Mouse (Mus musculus) liver, embryonic 16.5 days (tissue): Measurements from ENCODE around the gene Myo1c. TPM values are rescaled to one million over a fixed set of nuclear protein-coding genes. Genes with fewer than 3 reads are reported as not detected.
A peak's percentile ranks its signal among the peaks of the same experiment; 100 is the strongest.

Source experiments
- ATAC-seq: fragments of 200-750 bp; cut with Nextera tagmentation; 2 replicates; pipeline ENCODE4 v1.8.0; 2017; ENCODE audit warnings: low read depth, mild to moderate bottlenecking, moderate number of reproducible peaks, moderate library complexity
- H3K27ac ChIP-seq: fragments of 300-500 bp; sonication (generic); 2 replicates; pipeline ENCODE4 v1.5.1; 2014; ENCODE audit warnings: mild to moderate bottlenecking, low read length
- H3K27me3 ChIP-seq: fragments of 300-500 bp; sonication (generic); 2 replicates; pipeline ENCODE4 v1.6.1; 2014; ENCODE audit warnings: low read depth, low read length, mixed read lengths; ENCODE audit not compliant: control insufficient read depth, insufficient read depth
- H3K36me3 ChIP-seq: fragments of 300-500 bp; sonication (generic); 2 replicates; pipeline ENCODE4 v1.6.1; 2014; ENCODE audit warnings: mild to moderate bottlenecking; ENCODE audit not compliant: control insufficient read depth, insufficient read depth
- H3K4me1 ChIP-seq: fragments of 300-500 bp; sonication (generic); 2 replicates; pipeline ENCODE4 v1.6.1; 2014; ENCODE audit warnings: low read depth, low read length, mixed read lengths; ENCODE audit not compliant: control insufficient read depth
- H3K4me2 ChIP-seq: fragments of 300-500 bp; sonication (generic); 2 replicates; pipeline ENCODE4 v1.6.1; 2014; ENCODE audit warnings: low read depth, low read length, mixed read lengths
- H3K4me3 ChIP-seq: fragments of 300-500 bp; sonication (generic); 2 replicates; pipeline ENCODE4 v1.5.1; 2014; ENCODE audit warnings: low read depth, mild to moderate bottlenecking, low read length
- H3K9ac ChIP-seq: fragments of 300-500 bp; sonication (generic); 2 replicates; pipeline ENCODE4 v1.6.1; 2014; ENCODE audit warnings: low read depth, low read length
- H3K9me3 ChIP-seq: fragments of 300-500 bp; sonication (generic); replicated peaks from 2 replicates; pipeline ENCODE4 v1.6.1; 2016; ENCODE audit warnings: low read length; ENCODE audit not compliant: control insufficient read depth
- WGBS: fragments of 180-500 bp; shearing (Covaris S2); extraction: QIAGEN DNeasy Blood & Tissue Kit; methylation state at CpG from one replicate; pipeline ENCODE4 v1.1.7; 2014; ENCODE audit not compliant: insufficient replicate concordance; 5-methylcytosine and 5-hydroxymethylcytosine counted together
- polyA plus RNA-seq: library from polyadenylated mRNA; unstranded; fragments of >200 nt; fragmentation: Nextera tagmentation; extraction: Ambion mirVana; gene quantifications from 2 replicates; pipeline ENCODE4 v1.2.1, GENCODE M21; 2015

Gene Myo1c
- polyA plus RNA-seq, 1 experiment from 2014 or later: 24.1 TPM

DNA sequence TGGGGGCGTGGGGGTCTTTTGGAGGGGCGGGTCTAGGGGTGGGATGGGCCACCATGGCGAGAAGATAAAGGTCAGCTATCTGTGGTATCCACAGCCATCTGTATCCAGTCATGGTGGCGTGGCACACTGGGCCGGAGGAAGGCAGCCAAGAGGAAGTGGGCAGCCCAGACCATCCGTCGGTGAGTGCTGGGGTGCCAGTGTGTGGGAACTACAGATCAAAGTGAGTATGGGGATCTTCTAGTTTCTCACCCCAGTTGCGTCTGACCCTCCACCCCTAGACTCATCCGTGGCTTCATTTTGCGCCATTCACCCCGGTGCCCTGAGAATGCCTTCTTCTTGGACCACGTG lies 19.5 kb downstream of the Myo1c start:
- Histone ChIP-seq H3K4me2 (no peak overlapping the region), H3K27me3 (no peaks in the 10 kb centered on the region), H3K27ac (no peak overlapping the region), H3K9ac (no peak overlapping the region), H3K4me3 (no peak overlapping the region), H3K9me3 (no peaks in the 10 kb centered on the region), H3K4me1 (no peaks in the 10 kb centered on the region), H3K36me3 (peaks cover 43% of the 10 kb centered on the region)
- WGBS: 67% methylated on average over 12 of the region's 12 CpGs
- no peak for ATAC-seq

DNA sequence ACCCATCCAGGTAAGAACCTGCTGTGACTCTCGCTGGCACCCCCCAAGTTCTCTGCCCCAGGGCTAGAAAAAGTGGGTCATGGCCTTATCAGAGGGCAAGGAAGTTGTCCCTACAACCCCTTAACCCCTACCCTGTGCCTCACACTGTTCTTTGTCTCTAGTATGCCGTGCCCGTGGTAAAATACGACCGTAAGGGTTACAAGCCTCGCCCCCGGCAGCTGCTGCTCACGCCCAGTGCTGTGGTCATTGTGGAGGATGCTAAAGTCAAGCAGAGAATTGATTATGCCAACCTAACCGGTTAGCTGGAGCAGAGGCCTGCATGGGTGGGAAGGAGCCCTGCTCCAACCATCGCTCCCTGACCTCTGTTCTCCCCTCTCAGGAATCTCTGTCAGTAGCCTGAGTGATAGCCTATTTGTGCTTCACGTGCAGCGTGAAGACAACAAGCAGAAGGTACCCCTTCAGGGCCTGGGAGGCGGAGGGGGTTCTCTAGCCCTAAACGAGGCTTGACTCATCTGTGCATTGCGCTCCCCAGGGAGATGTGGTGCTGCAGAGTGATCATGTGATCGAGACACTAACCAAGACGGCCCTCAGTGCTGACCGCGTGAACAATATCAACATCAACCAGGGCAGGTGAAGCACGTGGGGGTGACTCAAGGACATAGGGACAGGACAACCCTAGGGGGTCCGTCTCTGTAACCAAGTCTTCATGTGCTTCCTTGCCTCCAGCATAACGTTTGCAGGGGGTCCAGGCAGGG lies 21.3 kb downstream of the Myo1c start:
- no peak overlapping the region for H3K27ac ChIP-seq
- H3K4me1 ChIP-seq: no peaks in the 10 kb centered on the region
- no peak overlapping the region for H3K4me2 ChIP-seq
- H3K36me3 ChIP-seq: peaks cover 29% of the 10 kb centered on the region
- WGBS: 80% methylated on average over 22 of the region's 22 CpGs
- H3K4me3 ChIP-seq: no peak overlapping the region
- no peaks in the 10 kb centered on the region for H3K27me3 ChIP-seq
- no peak for ATAC-seq
- no peaks in the 10 kb centered on the region for H3K9me3 ChIP-seq
- H3K9ac ChIP-seq: no peak overlapping the region

DNA sequence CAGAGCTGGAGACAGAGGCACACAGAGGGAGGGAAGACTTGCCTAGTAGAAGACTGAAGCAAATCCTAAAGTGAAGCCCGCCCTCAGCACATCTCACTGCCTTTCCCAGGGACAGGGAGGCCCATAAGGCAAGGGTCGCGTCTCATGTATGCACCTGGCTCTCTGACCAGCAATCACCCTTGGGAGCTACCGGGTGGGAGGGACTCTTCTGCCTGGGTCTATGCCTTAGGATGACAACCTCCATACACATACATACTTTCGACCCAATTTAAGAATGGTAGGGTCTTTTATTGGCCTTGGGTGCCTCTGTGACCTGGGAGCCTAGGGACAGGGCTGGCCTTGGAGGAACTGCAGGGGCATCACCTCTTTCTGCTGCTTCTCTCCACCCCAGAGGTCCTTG lies 23.1 kb downstream of the Myo1c start:
- H3K36me3 ChIP-seq: peaks cover 29% of the 10 kb centered on the region
- H3K4me2 ChIP-seq: no peak overlapping the region
- no peak overlapping the region for H3K4me3 ChIP-seq
- no peak overlapping the region for H3K9ac ChIP-seq
- no peak overlapping the region for H3K27ac ChIP-seq
- H3K9me3 ChIP-seq: no peaks in the 10 kb centered on the region
- no peaks in the 10 kb centered on the region for H3K27me3 ChIP-seq
- 77% methylated on average over 5 of the region's 5 CpGs for WGBS
- no peak for ATAC-seq
- H3K4me1 ChIP-seq: peaks cover 10% of the 10 kb centered on the region

DNA sequence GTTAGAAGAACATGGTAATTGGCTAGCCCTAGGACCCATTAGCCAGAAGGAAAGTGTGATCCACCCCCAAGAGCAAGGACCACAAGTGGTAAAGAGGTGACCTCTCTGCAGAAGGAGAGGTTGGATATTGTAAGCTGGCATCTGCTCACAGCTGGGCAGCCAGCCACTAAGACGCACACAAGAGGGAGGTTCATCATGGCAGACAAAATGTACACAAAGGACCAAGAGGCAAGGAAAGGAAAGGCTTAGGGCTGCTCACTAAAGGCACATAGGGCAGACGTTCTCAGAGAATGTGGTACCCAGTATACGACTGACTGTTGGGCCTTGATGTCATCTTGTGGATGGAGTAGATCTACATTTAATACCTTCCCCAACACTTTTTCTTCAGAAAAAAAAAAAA lies 24.6 kb downstream of the Myo1c start:
- H3K9me3 ChIP-seq: no peaks in the 10 kb centered on the region
- H3K4me2 ChIP-seq: no peak overlapping the region
- peaks cover 12% of the 10 kb centered on the region for H3K4me1 ChIP-seq
- H3K9ac ChIP-seq: no peak overlapping the region
- no peak overlapping the region for H3K4me3 ChIP-seq
- no peak for ATAC-seq
- no peak overlapping the region for H3K27ac ChIP-seq
- H3K36me3 ChIP-seq: peaks cover 24% of the 10 kb centered on the region
- H3K27me3 ChIP-seq: no peaks in the 10 kb centered on the region
- 67% methylated on average over 3 of the region's 3 CpGs for WGBS

DNA sequence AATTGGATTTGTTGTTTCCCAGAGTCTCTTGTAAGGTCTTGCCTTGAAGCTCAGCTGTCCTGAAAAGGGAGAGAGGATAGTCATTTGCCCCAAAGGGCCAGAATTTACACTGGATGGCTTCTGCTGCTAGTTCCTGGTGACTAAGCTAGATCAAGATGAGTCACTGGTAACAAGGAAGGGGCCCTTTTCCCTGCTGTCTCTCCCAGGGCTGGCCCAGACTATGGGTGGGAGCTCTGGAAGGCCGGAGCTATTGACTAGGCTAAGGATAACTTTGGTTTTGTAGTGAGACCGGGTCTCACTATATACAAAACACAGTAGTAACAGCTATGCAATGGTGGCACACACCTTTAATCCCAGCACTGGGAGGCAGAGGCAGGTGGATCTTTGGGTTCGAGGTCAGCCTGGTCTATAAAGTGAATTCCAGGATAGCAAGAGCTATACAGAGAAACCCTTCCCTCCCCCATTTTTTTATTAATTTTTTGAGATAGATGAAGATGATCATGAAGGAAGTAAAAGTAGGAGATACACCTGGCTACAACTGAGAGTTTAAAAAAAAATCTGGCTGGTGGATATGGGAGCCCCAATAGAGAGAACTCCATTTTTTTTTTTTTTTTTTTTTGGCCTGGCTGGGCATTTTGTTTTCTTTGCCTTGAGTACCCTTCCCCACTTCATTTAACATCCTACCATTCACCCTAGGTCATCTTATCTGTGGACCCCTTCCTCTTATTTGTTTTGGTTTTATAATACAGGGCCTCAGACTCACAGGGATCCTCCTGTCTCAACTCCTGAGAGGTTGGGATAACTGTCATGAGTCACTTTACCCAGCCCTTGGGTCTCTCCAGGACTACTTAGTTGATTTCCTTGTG lies 27.8 kb downstream of the Myo1c start:
- peak overlapping the region; percentile 97 for H3K4me3 ChIP-seq
- WGBS: 85% methylated on average over 3 of the region's 3 CpGs
- H3K9ac ChIP-seq: peak overlapping the region; percentile 98

DNA sequence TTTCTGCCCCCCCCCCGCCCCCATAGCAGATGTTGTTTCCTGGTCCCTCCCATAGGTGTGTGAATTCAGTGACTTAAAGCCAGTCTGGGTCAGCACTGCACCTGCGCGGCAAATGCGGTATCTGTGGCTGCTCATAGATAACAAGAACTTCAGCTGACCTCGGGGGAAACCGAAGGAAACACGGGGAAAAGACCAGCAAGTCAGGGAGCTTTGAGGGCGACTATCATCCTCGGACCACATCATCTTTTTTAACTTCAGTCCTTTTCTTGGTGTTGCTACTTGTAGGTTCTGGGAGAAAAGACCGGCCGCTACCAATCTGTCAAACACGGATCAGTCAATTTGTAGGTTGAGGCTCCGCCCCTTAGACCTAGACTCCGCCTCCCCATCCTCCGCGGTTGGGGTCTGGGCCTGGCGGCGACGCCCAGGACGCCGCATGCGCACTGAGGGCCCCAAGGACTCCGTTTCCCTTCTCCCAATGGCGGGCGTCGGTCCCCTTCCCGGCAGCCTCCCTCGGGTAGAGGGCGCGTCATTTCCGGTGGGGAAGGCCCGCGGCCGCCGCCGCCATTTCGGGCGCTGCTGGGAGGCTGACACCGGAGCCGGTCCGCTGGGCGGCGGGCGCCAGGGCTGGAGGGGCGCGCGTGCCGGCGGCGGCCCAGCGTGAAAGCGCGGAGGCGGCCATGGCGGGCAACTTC lies 28.6 kb downstream of the Myo1c start, which contains the start of gene Crk:
Gene Crk (plus strand): TSS at position 513 of the 692 bp plus-strand sequence.
- ATAC-seq: peak; percentile 98
- Histone ChIP-seq H3K4me3 (peak within 1 kb of the TSS; percentile 97), H3K27ac (peak within 1 kb of the TSS; percentile 95), H3K4me1 (peaks cover 25% of the 10 kb centered on the region), H3K4me2 (peak within 1 kb of the TSS; percentile 85), H3K36me3 (peaks cover 8% of the 10 kb centered on the region), H3K9ac (peak within 1 kb of the TSS; percentile 98), H3K27me3 (no peaks in the 10 kb centered on the region), H3K9me3 (no peaks in the 10 kb centered on the region)
- WGBS: under 1% methylated on average over 55 of the region's 55 CpGs

More for the DNA sequence above, 27.8 kb downstream of the Myo1c start:
- Histone ChIP-seq H3K4me2 (peak overlapping the region; percentile 67), H3K9me3 (no peaks in the 10 kb centered on the region), H3K27me3 (no peaks in the 10 kb centered on the region), H3K4me1 (peaks cover 25% of the 10 kb centered on the region), H3K27ac (peak overlapping the region; percentile 88), H3K36me3 (peaks cover 5% of the 10 kb centered on the region; the same call in 1 of the 2 replicates)
- no peak for ATAC-seq

DNA sequence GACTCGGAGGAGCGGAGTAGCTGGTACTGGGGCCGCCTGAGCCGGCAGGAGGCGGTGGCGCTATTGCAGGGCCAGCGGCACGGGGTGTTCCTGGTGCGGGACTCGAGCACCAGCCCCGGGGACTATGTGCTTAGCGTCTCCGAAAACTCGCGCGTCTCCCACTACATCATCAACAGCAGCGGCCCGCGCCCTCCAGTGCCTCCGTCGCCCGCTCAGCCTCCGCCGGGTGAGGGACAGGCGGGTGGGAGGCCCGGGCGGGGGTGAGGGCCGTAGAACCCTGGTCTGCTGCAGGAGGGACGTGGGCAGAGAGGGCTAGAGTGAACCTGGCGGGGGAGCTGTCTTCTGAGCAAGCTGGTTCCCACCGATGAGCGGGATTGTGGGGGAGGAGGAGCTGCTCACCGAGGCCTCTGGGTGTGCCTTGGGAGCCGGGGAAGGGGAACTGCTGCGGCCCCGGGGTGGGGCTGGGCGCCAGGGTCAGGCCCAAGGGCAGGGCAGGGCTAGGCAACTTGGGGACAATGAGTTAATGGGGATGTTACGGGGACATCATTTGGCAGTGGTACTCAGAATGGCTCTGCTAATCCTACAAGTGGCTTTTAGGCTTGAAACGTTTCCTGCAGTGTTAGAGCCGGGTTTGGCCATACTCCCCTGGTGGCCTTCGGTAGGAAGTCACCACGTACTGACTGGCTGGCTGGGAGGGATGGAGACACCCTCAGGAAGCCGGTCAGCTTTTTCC lies 29.3 kb downstream of the Myo1c start:
- peak overlapping the region; percentile 85 for H3K4me2 ChIP-seq
- WGBS: under 1% methylated on average over 43 of the region's 43 CpGs
- H3K4me3 ChIP-seq: peak overlapping the region; percentile 97
- no peaks in the 10 kb centered on the region for H3K9me3 ChIP-seq
- H3K27ac ChIP-seq: peak overlapping the region; percentile 95
- peak overlapping the region; percentile 98 for H3K9ac ChIP-seq
- ATAC-seq: peak; percentile 61
- peaks cover 13% of the 10 kb centered on the region for H3K36me3 ChIP-seq
- peaks cover 25% of the 10 kb centered on the region for H3K4me1 ChIP-seq
- no peaks in the 10 kb centered on the region for H3K27me3 ChIP-seq

DNA sequence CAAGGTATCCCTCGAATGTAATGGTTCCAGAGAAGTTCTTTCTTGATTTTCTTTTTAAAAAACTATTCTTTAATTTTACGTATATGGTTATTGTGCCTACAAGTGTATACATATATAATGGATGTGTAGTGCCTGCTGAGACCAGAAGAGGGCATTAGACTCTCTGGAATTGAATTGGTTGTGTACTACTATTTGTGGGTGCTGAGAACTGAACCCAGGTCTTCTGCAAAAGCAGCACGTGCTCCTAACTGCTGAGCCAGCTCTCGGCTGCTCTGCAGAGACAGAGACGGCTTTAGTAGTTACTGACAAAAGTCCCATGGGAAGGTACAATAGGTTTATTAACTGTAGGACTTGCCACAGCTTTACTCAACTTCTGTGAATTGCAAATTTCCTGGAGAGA lies 34.2 kb downstream of the Myo1c start:
- no peak overlapping the region for H3K4me2 ChIP-seq

More for the DNA sequence above, 34.2 kb downstream of the Myo1c start:
- H3K9ac ChIP-seq: no peak overlapping the region
- H3K9me3 ChIP-seq: no peaks in the 10 kb centered on the region
- peaks cover 15% of the 10 kb centered on the region for H3K36me3 ChIP-seq
- no peak for ATAC-seq
- 91% methylated on average over 5 of the region's 5 CpGs for WGBS
- no peak overlapping the region for H3K27ac ChIP-seq
- H3K4me3 ChIP-seq: no peak overlapping the region
- H3K4me1 ChIP-seq: peaks cover 19% of the 10 kb centered on the region
- H3K27me3 ChIP-seq: no peaks in the 10 kb centered on the region
